Mouse (Mus musculus): ENCODE measurements around the gene Dab1.

The Dab1 gene

DNA sequence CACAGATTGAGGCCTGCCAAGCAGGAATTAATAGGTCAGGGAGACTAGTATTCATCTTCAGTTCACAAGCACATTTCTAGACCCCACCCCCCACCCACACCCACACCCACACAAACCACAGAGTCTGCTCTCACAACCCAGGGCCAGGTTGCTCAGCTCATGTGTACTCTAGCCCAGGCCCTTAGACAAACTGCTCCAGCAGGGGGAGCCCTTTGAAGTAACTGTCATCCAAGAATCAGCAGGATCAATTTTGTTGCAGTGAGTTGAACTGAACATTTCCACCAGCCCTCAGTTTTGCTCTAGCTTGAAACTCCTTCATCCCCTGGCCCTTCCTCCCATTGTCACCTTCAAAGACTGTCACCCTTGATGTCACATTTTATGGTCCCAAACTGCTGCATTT is 1046.4 kb downstream of the Dab1 start:
- no peak for DNase-seq (ENCODE audit: low read depth, low spot score)

DNA sequence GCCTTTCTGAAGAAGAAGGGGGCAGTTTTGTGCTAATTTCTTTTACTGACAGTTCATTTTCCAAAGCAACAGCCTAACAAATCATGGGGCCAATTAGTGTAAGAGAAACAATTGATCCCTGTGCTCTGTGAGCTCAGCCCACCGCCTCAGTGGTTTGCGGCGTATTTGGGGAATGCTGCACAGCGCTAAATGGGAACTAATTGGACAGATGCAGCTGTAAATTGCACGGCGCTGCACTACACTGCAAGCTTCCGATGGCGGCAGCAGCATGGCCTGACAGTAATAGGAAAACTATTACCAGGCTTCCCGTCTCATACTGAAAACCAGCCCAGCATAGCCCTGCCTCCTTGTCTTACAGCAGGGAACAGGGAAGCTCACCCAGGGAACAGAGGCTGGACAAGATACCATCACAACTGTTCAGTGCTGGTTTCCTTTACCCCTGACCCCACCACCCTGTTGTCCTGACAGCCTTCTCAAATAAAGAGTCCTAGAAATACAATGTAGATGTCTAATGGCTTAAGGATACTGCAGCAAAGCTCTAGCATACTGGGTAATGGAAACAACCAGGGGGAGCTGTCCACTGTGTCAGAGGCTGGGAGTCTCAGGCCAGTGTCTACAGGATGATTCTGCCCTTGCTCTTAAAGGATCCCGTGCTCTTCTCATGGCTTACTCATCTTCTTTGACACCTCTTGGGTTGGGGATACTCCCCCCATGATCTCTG is 1047.8 kb downstream of the Dab1 start:
- DNase-seq (ENCODE audit: low read depth, low spot score): no peak

DNA sequence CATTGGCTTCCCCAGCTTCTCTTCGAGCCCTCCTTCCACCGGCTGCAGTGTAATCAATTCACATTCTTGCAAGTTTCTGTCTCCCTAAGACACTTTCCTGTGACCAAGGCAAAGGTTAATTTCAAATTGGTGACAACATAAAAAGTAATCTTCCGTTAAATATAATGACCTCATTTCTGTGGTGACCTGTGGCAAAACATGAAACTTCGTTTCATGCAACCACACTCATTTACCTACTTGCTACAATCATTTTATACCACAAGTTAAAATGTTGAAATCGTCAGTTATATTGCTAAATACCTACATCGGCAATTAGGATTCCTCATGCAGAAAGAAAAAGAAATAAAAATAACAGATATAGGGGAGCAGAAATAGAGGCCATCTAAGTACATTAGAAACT is 1048.9 kb downstream of the Dab1 start:
- DNase-seq (ENCODE audit: low read depth, low spot score): no peak

DNA sequence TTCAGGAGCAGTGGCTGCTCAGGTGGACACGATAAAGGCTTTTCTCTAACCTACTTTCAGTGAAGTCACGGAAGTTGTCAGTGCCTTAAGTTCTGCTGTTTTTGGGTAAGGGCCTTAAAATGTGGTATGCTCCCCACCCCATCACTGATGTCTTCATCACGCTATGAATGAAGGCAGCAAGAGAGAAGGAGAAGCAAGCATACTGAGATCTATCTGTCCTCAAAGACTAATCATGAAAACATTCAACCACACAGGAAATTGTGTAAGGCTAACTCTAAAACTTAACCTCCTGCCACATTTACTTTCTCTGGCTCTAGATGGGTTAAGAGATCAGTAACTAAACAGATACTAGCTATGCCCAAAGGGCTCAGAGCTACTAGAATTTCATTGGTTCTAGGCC is 1050.2 kb downstream of the Dab1 start:
- DNase-seq (ENCODE audit: low read depth, low spot score): no peak

DNA sequence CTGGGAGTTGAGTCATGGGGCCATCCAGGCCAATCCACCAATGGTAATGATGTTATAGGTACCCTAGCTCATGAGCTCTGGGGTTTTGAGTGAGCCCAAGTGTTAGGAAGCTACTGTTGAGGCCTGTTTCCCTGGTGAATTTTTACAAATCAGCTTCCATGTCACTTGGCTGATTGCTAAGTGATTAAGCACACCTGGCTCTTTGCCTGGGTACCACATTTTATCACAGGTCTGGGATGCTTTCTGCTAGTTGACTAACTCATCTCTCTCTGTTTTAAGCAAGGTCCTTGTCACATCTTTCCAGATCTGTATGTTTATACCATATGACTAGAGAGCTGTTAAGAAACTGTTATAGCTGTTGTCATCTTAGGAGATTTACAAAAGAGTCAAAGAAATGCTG is 1051.6 kb downstream of the Dab1 start:
- DNase-seq (ENCODE audit: low read depth, low spot score): no peak

DNA sequence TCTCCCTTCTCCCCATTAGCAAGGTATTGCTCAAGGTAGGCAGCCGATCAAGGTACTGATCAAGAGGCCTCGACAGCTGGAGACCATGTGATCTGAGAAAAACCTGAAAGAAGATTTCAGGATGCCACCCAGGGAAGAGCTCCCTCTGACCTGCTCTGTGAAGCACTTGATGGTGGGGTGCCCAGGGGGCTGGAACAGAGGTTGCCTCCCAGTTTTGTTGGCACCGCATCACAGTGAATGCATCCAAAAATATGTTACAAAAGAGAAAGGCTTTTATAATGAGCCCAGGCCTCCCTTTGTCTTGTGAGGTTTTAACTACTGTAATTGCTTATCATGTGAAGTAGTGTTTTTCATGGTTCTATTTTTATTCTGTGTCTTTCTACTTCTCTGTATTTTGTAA is 1054.2 kb downstream of the Dab1 start:
- no peak for DNase-seq (ENCODE audit: low read depth, low spot score)

DNA sequence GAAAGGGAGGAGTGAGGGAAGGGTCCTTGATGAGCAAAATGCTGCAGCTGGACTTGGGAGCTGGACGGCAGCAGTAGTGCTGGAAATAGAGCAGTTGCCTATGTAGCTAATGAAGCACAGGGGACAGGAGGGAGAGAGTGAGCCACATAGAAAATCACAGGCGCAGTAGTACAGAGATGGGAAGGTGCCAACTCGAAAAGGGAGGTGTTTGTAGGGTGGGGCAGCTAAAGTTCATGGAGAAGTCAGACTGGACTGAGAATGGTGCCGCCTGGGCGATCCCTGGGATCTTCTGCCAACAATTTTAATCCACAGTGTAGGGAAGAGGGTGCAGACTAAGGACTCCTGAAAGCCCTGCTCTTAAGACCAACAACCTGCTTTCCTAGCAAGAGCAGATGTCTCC is 1055.5 kb downstream of the Dab1 start:
- no peak for DNase-seq (ENCODE audit: low read depth, low spot score)

DNA sequence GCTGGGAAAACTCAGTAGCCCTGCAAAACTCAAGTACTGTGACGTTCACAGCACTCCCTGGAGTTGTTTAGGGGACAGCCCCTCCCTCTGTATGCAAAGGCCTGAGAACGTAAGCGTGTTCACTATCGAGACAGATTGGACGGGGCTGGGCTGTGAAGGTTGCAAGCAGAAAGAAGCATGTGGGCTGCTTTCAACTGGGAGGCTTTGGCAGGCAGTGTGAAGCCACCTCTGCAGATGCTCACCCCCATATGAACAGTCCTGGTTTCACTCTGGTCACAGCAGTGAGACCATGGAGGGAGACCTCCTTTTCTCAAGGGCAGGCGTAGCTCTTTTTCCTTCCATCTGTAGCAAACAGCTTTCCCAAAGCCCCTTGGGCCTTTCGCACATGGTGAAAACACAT is 1059.1 kb downstream of the Dab1 start:
- DNase-seq (ENCODE audit: low read depth, low spot score): no peak

DNA sequence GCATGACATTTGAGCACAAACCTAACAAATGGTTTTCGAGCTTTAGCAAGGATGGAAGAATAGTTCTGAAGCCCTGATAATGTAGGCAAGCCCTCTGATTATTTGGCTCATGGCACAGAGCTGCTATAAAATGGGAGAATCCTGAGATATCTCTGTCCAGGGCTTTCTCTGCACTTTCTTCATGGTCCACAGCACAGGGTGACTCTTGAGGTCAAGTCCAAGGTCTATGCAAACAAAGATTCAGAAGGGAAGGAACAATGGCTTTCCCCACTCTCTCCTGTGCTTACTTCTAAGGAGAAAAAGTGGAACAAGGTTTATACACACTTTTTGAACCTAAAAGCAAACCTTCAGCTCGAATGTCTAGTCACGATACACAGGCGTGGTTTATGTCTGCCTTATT is 1061.3 kb downstream of the Dab1 start:
- no peak for DNase-seq (ENCODE audit: low read depth, low spot score)

DNA sequence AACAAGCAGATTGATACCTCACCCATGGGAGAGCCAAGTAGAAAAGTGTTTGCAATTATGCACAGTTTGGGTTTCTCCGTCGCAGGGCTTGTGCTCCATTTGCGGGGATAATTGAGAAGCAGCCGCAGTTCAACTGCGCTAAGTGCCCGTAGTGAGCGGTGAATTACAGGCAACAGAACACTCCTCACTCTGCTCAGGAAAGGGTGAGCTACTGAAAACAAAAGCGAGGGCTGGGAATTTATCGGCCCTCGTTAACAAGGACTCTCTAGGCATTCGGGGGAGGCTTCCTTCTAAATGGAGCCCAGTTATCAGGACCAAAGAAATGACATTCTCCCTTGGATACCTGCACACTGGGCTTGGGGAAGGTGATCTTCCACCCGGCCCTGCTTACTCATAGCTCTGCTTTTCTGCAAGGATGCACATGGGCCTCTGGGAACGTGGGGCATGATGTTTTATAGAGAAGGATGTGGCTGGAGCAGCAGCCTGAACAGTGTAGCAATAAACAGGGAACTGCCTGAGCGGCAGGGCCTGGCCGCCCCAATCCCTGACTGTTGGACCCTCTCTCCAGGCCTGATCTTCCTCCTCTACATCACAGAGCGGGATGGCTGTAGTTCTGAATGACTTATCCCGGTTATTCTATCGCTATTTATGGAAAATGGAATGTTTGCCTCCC is 1067.1 kb downstream of the Dab1 start:
- no peak for DNase-seq (ENCODE audit: low read depth, low spot score)

DNA sequence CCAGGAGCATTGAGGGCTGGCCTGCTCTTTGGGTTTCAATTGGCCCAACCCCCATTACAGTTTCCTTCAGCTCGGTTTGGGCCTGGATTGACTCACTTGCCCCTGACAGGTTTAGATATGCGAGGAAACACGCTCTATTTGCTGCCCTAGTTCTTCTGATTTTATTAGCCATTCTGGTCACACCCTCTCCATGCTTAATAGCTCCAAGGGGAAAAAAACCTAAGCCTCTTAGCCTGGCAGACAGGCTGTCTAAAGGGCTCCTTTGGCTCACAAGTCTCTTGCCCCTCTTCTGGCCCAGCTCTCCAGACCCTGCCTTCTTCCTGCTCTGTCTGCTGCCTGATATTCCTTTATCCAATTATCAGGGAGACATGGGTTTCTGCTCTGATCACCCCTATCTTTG is 1069.9 kb downstream of the Dab1 start:
- DNase-seq (ENCODE audit: low read depth, low spot score): no peak

DNA sequence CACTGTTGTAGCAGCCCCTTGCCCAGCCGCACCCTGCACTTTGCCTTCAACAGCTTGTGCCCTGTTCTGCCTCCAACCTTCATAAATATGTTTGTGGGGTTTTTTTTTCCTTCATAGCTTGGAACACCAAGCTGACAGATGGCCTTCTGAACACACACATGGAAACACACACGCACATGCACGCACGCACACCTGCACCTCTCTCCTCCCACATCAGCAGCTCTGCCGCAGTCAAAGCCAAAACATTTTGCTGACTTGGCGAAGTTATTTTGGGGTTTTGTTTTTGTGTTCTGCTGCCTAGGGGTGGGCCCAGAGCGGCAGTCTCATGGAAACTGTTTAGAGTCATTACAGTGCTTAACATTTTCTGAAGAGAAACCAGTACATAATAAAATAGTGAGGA is 1071.9 kb downstream of the Dab1 start:
- DNase-seq (ENCODE audit: low read depth, low spot score): no peak

DNA sequence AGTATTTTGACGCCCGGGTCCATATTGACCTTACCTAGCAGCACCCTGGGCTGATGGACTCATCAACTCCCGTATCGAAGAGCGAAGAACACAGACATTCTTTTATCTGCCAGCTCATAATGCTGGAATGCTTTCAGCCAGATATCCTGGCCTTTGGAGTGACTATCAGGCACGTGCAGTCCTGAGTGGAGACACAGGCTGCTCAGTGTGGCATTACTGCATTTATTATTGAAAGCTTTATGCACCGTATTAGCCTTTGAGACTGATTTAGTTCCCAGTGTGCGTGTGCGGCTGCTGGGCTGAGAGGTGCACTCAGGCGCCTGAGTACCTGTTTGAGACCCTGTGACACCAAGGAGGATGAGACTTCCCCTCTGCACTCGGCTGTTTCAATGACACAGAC is 1075.0 kb downstream of the Dab1 start:
- DNase-seq (ENCODE audit: low read depth, low spot score): no peak

DNA sequence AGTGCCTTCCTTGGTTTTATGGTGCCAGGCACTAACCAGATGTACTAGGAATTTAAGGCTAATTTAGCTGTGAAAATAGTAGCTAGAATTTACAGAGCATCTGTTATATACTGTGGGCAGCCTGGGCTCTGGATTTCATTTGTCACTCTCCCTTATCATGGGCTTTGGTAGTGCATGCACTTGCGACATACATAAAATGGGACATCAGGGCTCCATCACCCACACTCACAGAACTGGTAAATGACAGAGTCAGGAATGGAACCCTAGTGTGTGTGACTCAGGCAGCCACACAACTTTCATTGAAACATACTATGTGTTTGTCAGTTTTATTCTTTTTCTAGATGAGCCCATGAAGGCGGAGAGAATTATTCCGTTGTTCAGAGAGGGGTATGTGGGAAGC is 1077.4 kb downstream of the Dab1 start:
- DNase-seq (ENCODE audit: low read depth, low spot score): no peak

DNA sequence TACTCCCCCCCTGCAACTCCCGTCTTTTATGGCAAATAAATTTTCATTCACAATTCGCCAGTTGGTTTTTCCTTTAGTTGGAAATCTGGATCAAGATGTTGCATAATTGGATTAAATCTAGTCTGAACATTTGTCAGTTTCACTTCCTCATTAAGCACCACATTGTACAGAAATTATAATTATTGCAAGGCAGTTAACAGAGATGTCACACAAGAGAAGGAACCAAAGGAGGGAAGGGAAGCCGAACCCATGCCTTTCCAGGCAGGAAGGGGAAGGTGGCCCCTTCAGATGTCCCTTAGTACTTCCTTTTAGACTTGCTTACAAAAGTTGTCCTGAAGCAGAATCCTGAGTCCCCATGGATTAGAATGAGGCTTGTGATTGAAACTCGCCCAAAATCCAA is 1078.5 kb downstream of the Dab1 start:
- no peak for DNase-seq (ENCODE audit: low read depth, low spot score)

DNA sequence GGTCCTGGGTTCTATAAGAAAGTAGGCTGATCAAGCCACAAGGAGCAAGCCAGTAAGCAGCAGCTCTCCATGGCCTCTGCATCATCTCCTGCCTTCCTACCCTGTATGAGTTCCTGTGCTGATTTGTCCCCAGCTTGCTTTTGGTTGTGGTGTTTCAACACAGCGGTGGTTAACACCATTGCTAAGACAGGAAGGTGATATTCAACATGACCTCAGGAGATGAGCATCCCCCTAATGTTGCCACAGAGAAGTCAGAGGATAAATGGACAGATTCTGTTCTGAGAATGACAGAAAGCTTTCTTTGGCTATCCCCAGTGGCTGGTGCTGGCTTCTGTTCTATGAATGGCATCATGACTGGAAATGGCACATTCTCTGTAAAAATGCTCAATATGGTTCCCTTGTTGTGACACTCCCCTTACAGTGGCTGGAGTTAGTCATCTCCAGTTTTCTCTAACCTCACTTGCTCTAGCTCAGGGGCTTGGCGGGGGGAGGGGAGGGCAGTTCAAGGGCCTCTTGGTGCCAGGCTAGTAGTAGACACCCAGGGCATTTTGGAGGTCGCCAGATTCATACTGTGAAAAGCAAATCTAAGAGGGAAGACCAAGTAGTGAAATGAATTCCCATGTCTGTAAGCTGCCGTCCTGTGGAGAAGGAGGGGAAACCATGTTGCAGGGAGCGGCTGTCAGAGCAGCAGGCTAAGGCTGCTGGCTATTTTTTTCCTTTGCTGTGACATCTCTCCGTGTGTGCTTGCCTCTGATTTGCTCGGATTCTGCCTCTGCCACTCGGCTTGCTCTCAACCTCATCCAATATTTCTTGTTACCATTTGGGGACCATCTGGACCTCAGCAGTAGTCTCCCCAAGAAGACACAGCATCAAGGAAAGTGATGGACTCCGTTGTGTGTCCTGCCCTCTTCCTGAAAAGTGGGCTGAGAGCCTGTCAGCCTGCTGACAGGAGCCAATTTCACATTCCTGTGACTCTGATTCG is 1086.8 kb downstream of the Dab1 start:
- no peak for DNase-seq (ENCODE audit: low read depth, low spot score)

DNA sequence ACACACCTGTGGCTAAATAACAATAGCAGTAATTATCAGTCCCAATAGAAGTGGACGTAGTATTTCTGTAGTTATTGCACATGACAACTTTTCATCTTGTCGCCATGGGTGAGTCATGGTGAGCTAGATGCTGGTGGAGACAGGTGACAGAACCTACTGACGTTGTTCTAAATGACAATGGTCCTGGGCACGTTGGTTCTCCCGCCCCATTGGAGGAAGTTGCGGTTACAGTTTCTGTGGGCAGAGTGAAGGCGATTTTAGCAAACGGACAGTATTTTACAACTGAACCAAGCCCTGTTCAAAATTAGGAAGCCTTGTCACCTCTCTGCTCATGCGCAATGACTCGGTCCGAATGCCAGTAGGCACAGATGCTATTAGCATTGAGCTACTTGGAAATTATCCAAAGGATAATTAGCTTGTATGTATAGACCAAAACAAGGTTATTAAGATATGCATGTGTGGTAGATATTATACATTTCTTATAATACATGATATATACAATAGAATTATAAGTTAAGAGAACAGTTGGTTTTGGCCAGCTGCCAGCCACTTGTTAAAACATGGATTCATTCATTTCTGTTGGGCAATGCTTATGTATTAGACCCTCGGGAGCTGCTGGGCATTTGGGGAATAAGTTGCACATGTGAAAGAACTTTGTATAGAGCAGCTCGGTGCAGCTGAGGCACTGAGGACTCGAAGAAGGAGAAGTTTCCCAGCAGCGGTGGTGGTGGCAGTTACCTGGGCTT is 1093.4 kb downstream of the Dab1 start:
- DNase-seq (ENCODE audit: low read depth, low spot score): no peak

DNA sequence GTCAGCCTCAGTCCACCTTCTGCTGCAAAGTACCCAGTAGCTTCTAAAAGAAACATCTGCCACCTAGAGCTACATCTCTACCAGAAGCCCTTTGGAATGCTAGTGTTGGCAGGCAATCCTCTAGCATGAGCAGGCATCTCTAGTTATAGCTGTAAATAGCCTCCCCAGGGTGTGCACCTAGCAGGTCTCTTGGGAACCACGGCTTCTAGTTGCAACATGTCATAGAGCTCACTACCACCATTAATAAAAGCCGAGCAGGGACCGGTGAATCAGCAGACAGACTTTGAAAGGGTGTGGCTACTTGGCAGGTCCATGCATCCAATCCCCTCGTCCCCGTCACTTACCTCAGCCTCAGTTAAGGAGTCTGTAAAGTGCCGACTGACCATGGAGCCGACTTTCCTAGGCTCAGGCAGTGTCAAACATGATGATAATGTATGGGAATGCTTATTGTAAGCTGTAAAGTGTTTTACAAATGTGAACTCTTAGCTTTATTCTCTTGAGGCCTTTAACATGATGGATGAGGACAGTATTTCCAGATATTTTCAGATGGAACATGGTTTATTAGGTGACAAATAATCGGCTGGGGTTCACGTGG is 1095.9 kb downstream of the Dab1 start:
- DNase-seq (ENCODE audit: low read depth, low spot score): no peak

DNA sequence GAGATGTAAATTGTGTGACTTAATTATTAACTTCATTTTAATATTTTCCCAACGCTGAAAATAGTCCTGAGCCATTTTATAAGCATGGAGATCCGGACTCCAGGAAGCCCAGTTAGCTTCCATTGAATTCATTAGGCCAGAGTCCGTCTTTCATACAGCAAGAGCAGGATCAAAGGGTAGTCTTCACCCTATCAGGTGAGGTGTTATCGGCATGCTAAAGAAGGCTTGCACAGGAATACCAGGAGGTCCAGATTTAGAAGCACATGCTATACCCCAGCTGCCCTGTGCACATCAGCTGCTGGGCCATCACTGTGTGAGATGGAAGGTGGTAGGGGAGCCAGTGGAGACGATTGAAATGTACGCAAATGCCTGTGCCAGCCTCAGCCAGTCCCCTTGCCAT is 1096.7 kb downstream of the Dab1 start:
- no peak for DNase-seq (ENCODE audit: low read depth, low spot score)

DNA sequence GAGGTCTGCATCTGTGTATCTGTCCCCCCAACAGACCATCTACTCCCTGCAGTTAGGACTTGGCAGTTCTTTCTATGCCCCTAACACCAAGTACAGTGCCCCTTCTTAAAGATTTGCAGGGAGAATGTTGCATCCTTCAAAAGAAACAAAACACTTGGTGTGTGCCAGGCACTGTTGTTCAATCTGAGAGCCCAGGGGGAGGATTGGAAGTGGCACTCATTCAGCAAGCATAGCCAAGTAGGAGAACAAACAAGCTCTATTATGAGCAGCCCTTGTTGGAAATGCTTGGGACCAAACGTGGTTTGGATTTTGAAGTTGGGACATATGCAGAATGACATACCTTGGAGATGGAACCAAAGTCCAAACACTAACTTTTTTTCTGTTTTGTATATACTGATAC is 1097.3 kb downstream of the Dab1 start:
- no peak for DNase-seq (ENCODE audit: low read depth, low spot score)

Data from CD4-positive helper T cell, adult 2 months (primary cell).